Mouse (Mus musculus) frontal cortex, adult 2 months (tissue): ENCODE data around the gene Zfp948. TPM values are rescaled to one million over a fixed set of nuclear protein-coding genes. Genes with fewer than 3 reads are reported as not detected.

ENCODE experiments used
- DNase-seq, 2 experiments: peaks; one replicate each; pipeline ENCODE4 v3.0.0; 2022; ENCODE audit warnings: low spot score in 1 of 2; ENCODE audit errors: extremely low spot score in 1 of 2
- polyA plus RNA-seq: library from polyadenylated mRNA; depleted of rRNA; stranded (reverse); fragments of >200 nt; gene quantifications from 2 replicates; pipeline ENCODE4 v1.2.3, GENCODE M21; 2012; rRNA removed

Gene Zfp948
- polyA plus RNA-seq, result 10.0 and 12.3 TPM in 2 replicates

- DNase-seq, result peak; percentile 79 to 85
These were observed at the start of gene Zfp948 for GRCm38 (mm10) chr17:21566728-21567349. Gene Zfp948, plus strand, starts transcription at chr17:21567008.

DNA sequence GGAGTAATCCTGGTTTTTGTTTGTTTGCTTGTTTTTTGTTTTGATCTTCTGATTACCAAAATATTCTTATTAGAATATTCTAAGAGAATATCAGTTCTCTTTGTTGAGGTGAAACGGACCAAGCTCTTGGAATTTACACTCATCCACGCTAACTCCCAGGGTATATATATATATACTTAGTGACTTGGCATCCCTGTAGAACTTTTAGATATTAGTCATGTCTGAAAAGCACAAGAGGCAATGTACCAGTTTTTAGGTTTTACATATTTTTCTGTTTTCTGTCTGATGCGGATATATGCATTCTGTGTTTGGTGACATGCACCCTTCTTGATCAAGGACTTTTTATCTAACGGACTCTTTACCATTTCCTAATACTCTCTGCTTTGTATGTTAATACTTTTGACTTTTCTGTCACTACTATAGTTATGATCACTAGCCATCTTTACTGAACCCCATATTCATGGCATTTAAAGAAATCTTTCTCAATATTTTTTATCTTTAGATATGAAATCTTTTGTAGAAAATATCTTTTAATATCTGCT lies 49.6 kb upstream of the Zfp948 start:
- no peak for DNase-seq

DNA sequence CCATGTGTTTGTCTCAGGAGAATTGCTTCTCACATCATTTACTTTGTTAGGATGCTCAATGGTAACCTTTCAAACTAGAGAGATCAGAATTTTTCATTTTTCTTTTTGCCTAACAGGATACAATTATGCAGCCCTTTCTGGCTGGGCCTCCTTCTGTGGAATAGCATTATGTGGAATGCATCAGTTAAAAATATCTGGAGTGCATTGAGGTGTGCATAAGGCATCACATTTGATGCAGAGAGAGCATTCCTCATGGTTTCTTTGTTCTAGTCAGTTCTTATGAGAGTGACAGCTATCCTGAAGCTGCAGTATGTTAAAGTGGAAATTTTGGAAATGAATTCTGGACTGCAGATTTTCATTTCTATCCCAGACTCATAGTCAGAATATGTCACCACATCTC lies 40.5 kb upstream of the Zfp948 start:
- DNase-seq, result no peak

DNA sequence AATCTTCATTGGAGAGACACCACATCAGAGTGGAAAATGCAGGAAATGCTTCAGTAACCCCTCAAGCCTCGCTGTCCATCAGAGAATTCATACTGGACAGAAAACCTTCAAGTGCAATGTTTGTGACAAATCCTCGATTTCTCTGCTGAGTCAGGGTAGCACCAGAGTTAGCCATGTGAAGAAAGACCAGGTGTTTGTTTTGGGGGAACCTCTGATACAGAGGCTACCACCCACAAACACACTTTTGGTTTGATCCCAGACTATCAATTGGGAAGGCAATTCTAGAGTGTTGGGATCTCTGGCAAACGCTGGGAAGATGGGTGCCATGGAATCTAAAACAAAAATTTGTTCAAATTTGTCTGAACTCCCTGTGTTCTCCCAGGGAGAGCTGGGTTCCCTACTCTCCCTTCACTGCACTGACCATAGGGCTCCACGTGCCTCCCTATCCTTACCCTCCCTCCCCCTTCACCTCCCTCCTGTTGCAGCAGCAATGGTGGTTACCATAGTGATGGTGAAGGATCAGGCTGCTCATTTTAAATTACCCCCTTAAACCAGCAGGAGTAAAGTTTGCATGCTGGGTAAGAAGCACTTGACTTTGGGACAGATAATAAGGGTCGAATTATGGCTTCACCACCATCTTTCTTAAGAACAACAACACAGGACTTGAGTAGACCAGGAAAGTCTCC lies 36.0 kb upstream of the Zfp948 start:
- no peak for DNase-seq

DNA sequence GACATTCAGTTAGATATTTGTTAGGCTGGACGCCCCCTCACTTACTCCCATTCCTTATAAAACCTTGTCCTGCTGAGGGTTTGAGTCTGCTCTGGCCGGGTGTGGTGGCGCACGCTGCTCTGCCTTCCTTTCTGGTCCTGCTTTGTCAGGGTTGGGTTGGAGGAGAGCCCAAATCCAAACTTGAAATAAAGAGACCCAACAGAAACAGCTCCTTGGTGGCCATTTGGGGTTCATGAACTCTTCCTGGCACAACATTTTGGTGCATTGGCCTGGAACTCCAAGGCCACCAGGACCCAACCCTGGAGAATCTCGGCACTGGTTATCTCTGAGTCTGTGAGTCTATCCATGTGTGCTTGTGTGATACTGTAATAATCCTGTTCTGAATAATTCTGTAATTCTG lies 35.2 kb upstream of the Zfp948 start:
- DNase-seq, result peak in 1 of 2 experiments; percentile 19

DNA sequence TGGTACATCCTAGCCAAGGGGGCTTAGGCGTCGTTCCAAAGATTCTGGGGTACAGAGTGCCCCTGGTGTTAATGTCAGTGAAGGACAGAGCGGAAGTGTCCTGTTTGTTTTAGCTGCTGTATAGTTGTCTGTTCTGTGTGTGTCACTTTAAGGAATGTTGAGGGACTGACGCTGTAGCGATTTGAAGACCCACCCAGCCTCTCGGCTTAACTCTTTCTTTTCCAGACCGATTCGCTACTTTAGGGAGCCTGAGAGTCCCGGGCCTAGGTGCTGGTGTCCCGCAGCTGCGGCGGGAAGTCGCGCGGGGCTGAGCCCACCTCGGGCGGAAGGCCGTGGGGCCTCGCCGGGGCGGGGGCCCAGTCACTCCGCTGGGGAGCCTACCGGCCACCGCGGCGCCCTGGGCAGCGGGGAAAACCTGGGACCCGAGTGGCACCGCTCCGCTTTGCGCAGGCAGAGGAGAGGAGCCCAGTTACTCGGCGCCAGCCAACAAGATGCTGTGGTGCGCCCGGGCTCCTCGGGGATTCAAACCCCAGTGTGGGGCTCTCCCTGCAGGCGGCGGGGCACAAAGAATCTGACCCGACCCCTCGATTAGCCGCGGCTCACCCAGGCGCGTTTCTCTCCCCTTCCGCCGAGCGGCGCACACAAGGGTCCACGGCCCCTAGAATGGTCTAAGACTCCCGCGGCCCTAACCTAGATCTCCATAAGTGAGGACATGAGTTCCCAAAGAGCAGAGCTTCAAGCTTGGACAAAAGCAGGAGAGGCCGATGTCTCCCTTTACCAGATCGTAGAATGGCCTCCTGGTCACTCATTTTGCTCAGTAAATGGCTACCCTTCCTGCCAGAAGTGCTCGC lies 34.5 kb upstream of the Zfp948 start:
- peak; percentile 72 to 82 for DNase-seq

DNA sequence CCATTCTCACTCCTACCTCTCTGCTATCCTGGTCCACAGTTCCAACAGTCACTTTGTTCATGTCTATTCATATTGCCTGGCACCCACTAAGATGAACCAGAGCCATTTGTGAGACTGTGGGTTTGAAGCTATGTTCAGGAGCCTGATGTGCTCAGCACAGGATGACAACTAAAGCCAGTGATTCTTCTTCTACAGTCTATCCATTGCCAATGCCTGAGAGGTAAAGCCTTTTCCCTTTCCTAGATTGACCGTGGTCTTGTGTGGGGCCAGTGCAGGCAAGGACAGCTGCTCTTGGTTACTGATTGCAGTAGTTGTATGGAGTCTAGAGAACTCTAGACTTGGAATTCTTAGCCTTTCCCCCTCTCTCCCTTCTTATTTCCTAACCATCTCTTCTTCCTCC lies 32.8 kb upstream of the Zfp948 start:
- no peak for DNase-seq

- peak; percentile 69 to 94 for DNase-seq
These were observed 32.2 kb upstream of the Zfp948 start for GRCm38 (mm10) chr17:21534460-21535095.

GRCm38 (mm10) chr17:21535096-21536001 lies 31.5 kb upstream of the Zfp948 start, which contains the start of gene Zfp52:
Gene Zfp52, plus strand, starts transcription at chr17:21535539.
- DNase-seq, result peak; percentile 63 to 75

DNA sequence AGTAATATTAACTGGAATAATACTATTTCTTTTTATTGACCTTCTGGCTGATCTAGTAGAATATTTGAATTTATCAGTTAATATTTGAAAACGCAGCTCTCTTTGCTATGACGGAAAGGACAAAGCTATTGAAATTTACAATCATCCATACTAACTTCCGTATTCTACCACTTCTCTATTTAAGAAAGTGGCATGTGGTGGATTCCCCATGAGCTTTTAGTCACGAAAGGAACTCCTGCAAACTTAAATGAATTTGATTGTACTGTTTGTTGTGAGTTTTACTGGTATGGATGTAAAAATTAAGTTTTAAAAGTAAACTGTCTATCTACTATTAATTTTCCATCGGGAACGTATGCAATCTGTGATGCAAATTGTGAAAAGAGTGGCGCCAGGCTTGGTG lies 30.7 kb upstream of the Zfp948 start:
- DNase-seq, result no peak

GRCm38 (mm10) chr17:21536676-21537075 lies 30.1 kb upstream of the Zfp948 start:
- no peak for DNase-seq

DNA sequence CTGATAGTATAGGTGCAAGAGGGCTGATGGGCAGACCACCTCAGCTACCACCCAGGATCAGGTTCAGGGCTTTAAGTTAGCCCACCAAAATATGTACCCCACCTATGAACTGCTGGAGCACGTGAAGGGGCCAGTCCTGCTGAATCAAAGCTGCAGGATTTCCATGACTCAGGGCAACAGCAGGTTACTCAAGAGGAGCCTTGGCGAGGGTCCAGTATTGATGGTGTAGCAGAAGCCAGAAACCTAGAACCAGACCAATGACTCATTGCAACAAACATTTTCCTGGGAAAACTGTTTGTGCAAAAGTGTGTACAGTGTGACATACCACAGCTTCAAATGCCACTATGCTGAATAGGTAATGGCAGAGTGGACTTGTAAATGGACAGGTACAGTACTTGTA lies 9.0 kb upstream of the Zfp948 start:
- no peak for DNase-seq

DNA sequence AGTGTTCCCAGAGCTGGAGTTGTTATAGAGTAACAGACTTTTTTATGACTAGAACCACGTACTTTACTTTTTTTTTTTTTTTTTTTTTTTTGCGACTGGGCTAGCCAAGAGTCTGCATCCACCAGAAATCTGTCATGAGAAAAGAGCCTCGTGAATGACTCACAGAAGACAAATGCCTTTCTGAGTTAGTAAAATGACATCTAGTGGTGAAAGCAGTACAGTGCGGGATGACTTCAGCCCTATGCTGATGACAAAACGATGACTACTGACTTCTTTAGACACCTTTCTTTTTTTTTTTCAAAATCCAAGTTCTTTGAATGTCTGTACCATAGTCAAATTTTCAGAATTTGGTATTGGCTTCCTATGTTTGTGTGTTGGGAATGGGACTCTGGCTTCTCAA lies 588 bp upstream of the Zfp948 start:
- DNase-seq, result peak; percentile 54 to 76

- DNase-seq, result peak in 1 of 2 experiments; percentile 30
These were observed 888 bp downstream of the Zfp948 start for GRCm38 (mm10) chr17:21567696-21568095.

- no peak for DNase-seq
These were observed 12.3 kb downstream of the Zfp948 start for GRCm38 (mm10) chr17:21579080-21579479.

DNA sequence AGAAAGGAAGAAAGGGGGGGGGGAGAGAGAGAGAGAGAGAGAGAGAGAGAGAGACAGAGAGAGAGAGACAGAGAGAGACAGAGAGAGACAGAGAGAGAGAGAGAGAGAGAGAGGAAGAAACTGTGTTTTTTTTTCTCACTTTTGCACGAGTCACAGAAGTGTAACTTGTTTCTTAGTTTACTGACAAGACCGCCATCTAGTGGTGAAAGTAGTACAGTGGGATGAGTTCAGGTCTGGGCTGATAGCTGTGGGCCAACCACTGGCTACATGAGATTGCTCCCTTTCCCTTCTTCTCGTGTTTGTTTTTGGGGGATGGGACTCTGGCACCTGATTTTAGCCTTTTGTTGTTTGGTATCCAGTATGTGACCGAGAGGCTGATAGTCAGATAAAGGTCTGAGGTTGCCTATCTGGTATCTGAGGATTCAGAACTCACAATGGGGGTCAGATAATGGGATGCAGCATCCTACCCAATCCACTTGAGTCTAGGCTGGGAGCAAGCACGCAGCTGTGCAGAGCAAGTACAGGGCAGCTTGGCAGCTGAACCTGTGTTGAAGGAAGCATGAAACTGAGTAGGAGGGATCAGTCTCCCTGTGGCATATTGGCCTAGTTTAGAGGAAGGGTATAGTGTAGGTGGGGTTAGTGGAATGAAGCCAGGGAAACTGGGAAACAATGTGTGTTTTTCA lies 12.8 kb downstream of the Zfp948 start:
- DNase-seq, result peak in 1 of 2 experiments; percentile 75

- DNase-seq, result no peak
These were observed 18.7 kb downstream of the Zfp948 start for GRCm38 (mm10) chr17:21585521-21585920.

DNA sequence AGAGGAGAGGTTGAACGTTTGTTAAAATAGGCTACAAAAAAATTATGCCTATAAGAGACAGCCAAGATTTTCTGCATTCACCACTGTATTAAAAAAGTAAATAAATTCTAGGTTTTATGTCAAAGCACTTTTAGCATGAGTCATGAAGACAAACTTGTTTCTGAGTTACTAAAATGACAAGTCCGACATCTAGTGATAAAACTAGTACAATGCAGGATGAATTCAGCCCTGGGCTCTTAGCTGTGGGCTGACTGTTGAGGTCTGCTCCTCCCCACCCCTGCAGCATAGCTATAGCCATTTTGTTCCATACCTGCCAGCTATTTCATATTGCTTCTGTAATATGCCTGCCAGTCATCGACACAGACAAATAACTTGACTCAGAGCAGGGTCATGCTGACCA lies 49.5 kb downstream of the Zfp948 start:
- DNase-seq, result no peak

- no peak for DNase-seq
These were observed 50.5 kb downstream of the Zfp948 start for GRCm38 (mm10) chr17:21617352-21617751.
